Mouse (Mus musculus) embryonic fibroblast, embryonic 13.5 days (primary cell): ENCODE data around the gene Lyz1. TPM values are rescaled to one million over a fixed set of nuclear protein-coding genes. Genes with fewer than 3 reads are reported as not detected.

Source experiments
- H3K27ac ChIP-seq: 2 replicates; pipeline ENCODE4 v1.5.1; 2012; ENCODE audit warnings: low read length, control low read depth, inconsistent platforms; ENCODE audit not compliant: insufficient read depth
- H3K4me1 ChIP-seq: 2 replicates; pipeline ENCODE4 v1.6.1; 2011; ENCODE audit warnings: low read length; ENCODE audit not compliant: control insufficient read depth, insufficient read depth
- H3K4me3 ChIP-seq: 2 replicates; pipeline ENCODE4 v1.5.1; 2011; ENCODE audit warnings: mild to moderate bottlenecking, control low read depth, low read length; ENCODE audit not compliant: insufficient read depth
- CTCF ChIP-seq: IDR thresholded peaks from 2 replicates; pipeline ENCODE4 v1.5.1; 2011; ENCODE audit warnings: mild to moderate bottlenecking, control low read depth, low read length, moderate library complexity, borderline replicate concordance; ENCODE audit not compliant: insufficient read depth
- POLR2A ChIP-seq: IDR thresholded peaks from 2 replicates; pipeline ENCODE4 v1.6.1; 2011; ENCODE audit warnings: low read depth, mild to moderate bottlenecking, control low read depth, low read length, moderate library complexity
- polyA plus RNA-seq: library from polyadenylated mRNA; stranded (reverse); fragments of >200 nt; gene quantifications from 2 replicates; pipeline ENCODE4 v1.2.4, GENCODE M21; 2011; ENCODE audit warnings: low read depth; ENCODE audit not compliant: missing spikeins, insufficient read length

Gene Lyz1
- polyA plus RNA-seq = 0.93 TPM in 1 of 2 replicates, not detected in the other

- TF ChIP-seq POLR2A (no peak), CTCF (no peak)
- H3K27ac ChIP-seq = no peak within 1 kb of the TSS
Observed at GRCm38 (mm10) chr10:117292671-117293070, at the start of gene Lyz1. Lyz1 (minus strand) TSS chr10:117292868.

GRCm38 (mm10) chr10:117342406-117342805 is 49.7 kb upstream of the Lyz1 start:
- TF ChIP-seq POLR2A (no peak), CTCF (no peak)

More at GRCm38 (mm10) chr10:117292671-117293070, at the start of gene Lyz1:
- no peaks in the 10 kb centered on the region for H3K4me1 ChIP-seq
- no peak within 1 kb of the TSS for H3K4me3 ChIP-seq

GRCm38 (mm10) chr10:117341029-117341428 is 48.4 kb upstream of the Lyz1 start:
- no peak overlapping the region for H3K4me3 ChIP-seq
- no peaks in the 10 kb centered on the region for H3K4me1 ChIP-seq
- no peak for TF ChIP-seq POLR2A
- H3K27ac ChIP-seq = no peak overlapping the region

More at GRCm38 (mm10) chr10:117342406-117342805, 49.7 kb upstream of the Lyz1 start:
- H3K27ac ChIP-seq = no peak overlapping the region
- no peaks in the 10 kb centered on the region for H3K4me1 ChIP-seq
- H3K4me3 ChIP-seq = no peak overlapping the region

- H3K27ac ChIP-seq = no peak overlapping the region
- TF ChIP-seq CTCF (no peak), POLR2A (no peak)
- H3K4me3 ChIP-seq = no peak overlapping the region
- no peaks in the 10 kb centered on the region for H3K4me1 ChIP-seq
Observed at GRCm38 (mm10) chr10:117339241-117339640, 46.6 kb upstream of the Lyz1 start.

- Histone ChIP-seq H3K4me3 (no peak overlapping the region), H3K27ac (no peak overlapping the region), H3K4me1 (no peaks in the 10 kb centered on the region)
- TF ChIP-seq POLR2A (no peak), CTCF (no peak)
Observed at GRCm38 (mm10) chr10:117337946-117338345, 45.3 kb upstream of the Lyz1 start.

- Histone ChIP-seq H3K27ac (no peak overlapping the region), H3K4me3 (no peak overlapping the region), H3K4me1 (no peaks in the 10 kb centered on the region)
- TF ChIP-seq POLR2A (no peak), CTCF (no peak)
Observed at GRCm38 (mm10) chr10:117335649-117336048, 43.0 kb upstream of the Lyz1 start.

- TF ChIP-seq POLR2A = no peak
- no peak for TF ChIP-seq CTCF
- no peaks in the 10 kb centered on the region for H3K4me1 ChIP-seq
- no peak overlapping the region for H3K27ac ChIP-seq
- no peak overlapping the region for H3K4me3 ChIP-seq
Observed at GRCm38 (mm10) chr10:117330521-117330920, 37.9 kb upstream of the Lyz1 start.

- no peak overlapping the region for H3K27ac ChIP-seq
- no peak overlapping the region for H3K4me3 ChIP-seq
- TF ChIP-seq POLR2A (no peak), CTCF (no peak)
- H3K4me1 ChIP-seq = no peaks in the 10 kb centered on the region
Observed at GRCm38 (mm10) chr10:117323782-117324181, 31.1 kb upstream of the Lyz1 start.

GRCm38 (mm10) chr10:117322630-117323029 is 30.0 kb upstream of the Lyz1 start:
- Histone ChIP-seq H3K27ac (no peak overlapping the region), H3K4me1 (no peaks in the 10 kb centered on the region), H3K4me3 (no peak overlapping the region)
- no peak for TF ChIP-seq POLR2A
- TF ChIP-seq CTCF = no peak

- TF ChIP-seq POLR2A (no peak), CTCF (no peak)
- Histone ChIP-seq H3K27ac (no peak overlapping the region), H3K4me3 (no peak overlapping the region)
Observed at GRCm38 (mm10) chr10:117320571-117320981, 27.9 kb upstream of the Lyz1 start.

GRCm38 (mm10) chr10:117316391-117316790 is 23.7 kb upstream of the Lyz1 start:
- no peak overlapping the region for H3K27ac ChIP-seq
- no peak for TF ChIP-seq POLR2A
- no peak for TF ChIP-seq CTCF
- no peaks in the 10 kb centered on the region for H3K4me1 ChIP-seq
- H3K4me3 ChIP-seq = no peak overlapping the region

More at GRCm38 (mm10) chr10:117320571-117320981, 27.9 kb upstream of the Lyz1 start:
- H3K4me1 ChIP-seq = no peaks in the 10 kb centered on the region
